Mouse (Mus musculus) midbrain, embryonic 12.5 days (tissue): Measurements from ENCODE around the gene Tacc2. TPM values are rescaled to one million over a fixed set of nuclear protein-coding genes. Genes with fewer than 3 reads are reported as not detected.
"Not testable (repeated sequence)": the region's sequence is repeated elsewhere in the genome, so short reads cannot be mapped to it uniquely, and the experiment has no call there.

Experiments
- ATAC-seq: fragments of 200-750 bp; cut with Nextera tagmentation; 2 replicates; pipeline ENCODE4 v1.8.0; 2017; ENCODE audit warnings: low read depth, moderate TSS enrichment, moderate library complexity; ENCODE audit not compliant: low FRiP score
- H3K27ac ChIP-seq: fragments of 300-500 bp; sonication (generic); replicated peaks from 2 replicates; pipeline ENCODE4 v1.5.1; 2016; ENCODE audit warnings: mild to moderate bottlenecking
- H3K27me3 ChIP-seq: fragments of 300-500 bp; sonication (generic); 2 replicates; pipeline ENCODE4 v1.6.1; 2016; ENCODE audit warnings: mild to moderate bottlenecking
- H3K36me3 ChIP-seq: fragments of 300-500 bp; sonication (generic); 2 replicates; pipeline ENCODE4 v1.6.1; 2016
- H3K4me1 ChIP-seq: fragments of 300-500 bp; sonication (generic); 2 replicates; pipeline ENCODE4 v1.6.1; 2016
- H3K4me2 ChIP-seq: fragments of 300-500 bp; sonication (generic); replicated peaks from 2 replicates; pipeline ENCODE4 v1.6.1; 2016; ENCODE audit warnings: mild to moderate bottlenecking, moderate library complexity
- H3K4me3 ChIP-seq: fragments of 300-500 bp; sonication (generic); 2 replicates; pipeline ENCODE4 v1.5.1; 2016; ENCODE audit warnings: mild to moderate bottlenecking
- H3K9ac ChIP-seq: fragments of 300-500 bp; sonication (generic); replicated peaks from 2 replicates; pipeline ENCODE4 v1.6.1; 2016; ENCODE audit warnings: mild to moderate bottlenecking, moderate library complexity
- H3K9me3 ChIP-seq: fragments of 300-500 bp; sonication (generic); 2 replicates; pipeline ENCODE4 v1.6.1; 2016; ENCODE audit warnings: mild to moderate bottlenecking
- WGBS: fragments of 180-500 bp; shearing (Covaris S2); methylation state at CpG from one replicate; pipeline ENCODE4 v1.1.7; 2016; 5-methylcytosine and 5-hydroxymethylcytosine counted together
- polyA plus RNA-seq: library from polyadenylated mRNA; unstranded; fragments of >200 nt; fragmentation: Nextera tagmentation; extraction: Ambion mirVana; gene quantifications from 2 replicates; pipeline ENCODE4 v1.2.1, GENCODE M21; 2016

The Tacc2 gene
- polyA plus RNA-seq, 1 experiment from 2014 or later = 73.6 TPM

GRCm38 (mm10) chr7:130573746-130574145 is 3.5 kb upstream of the Tacc2 start:
- Histone ChIP-seq H3K27me3 (no peaks in the 10 kb centered on the region), H3K4me2 (no peak overlapping the region), H3K4me3 (no peak overlapping the region), H3K9me3 (no peaks in the 10 kb centered on the region), H3K4me1 (peaks cover 20% of the 10 kb centered on the region; the same call in 1 of the 2 replicates), H3K27ac (no peak overlapping the region), H3K9ac (no peak overlapping the region), H3K36me3 (no peaks in the 10 kb centered on the region)
- 95% methylated on average over 10 of the region's 10 CpGs for WGBS
- ATAC-seq = no peak

- Histone ChIP-seq H3K27ac (no peak overlapping the region), H3K9me3 (no peaks in the 10 kb centered on the region), H3K4me2 (no peak overlapping the region), H3K4me3 (no peak overlapping the region), H3K4me1 (peaks cover 20% of the 10 kb centered on the region; the same call in 1 of the 2 replicates), H3K36me3 (no peaks in the 10 kb centered on the region), H3K9ac (no peak overlapping the region), H3K27me3 (no peaks in the 10 kb centered on the region)
- WGBS = 58% methylated on average over 13 of the region's 13 CpGs
- ATAC-seq = 0 out of 2 replicates have a peak, but pooled peaks have one; percentile 44
Observed at GRCm38 (mm10) chr7:130574211-130574991, 2.8 kb upstream of the Tacc2 start.

- no peak overlapping the region for H3K27ac ChIP-seq
- no peak for ATAC-seq
- no peak overlapping the region; the same call in 1 of the 2 replicates for H3K4me2 ChIP-seq
- no peak overlapping the region for H3K4me3 ChIP-seq
- 42% methylated on average over 10 of the region's 10 CpGs for WGBS
- no peaks in the 10 kb centered on the region for H3K27me3 ChIP-seq
- no peak overlapping the region for H3K9ac ChIP-seq
- peaks cover 4% of the 10 kb centered on the region; the same call in 1 of the 2 replicates for H3K9me3 ChIP-seq
- H3K36me3 ChIP-seq = no peaks in the 10 kb centered on the region
- peaks cover 11% of the 10 kb centered on the region; the same call in 1 of the 2 replicates for H3K4me1 ChIP-seq
Observed at GRCm38 (mm10) chr7:130576981-130577380, 257 bp upstream of the Tacc2 start.

- no peak for ATAC-seq
Observed at GRCm38 (mm10) chr7:130578066-130578465, 828 bp downstream of the Tacc2 start.

GRCm38 (mm10) chr7:130578607-130579006 is 1.4 kb downstream of the Tacc2 start:
- ATAC-seq = no peak
- H3K27me3 ChIP-seq = no peaks in the 10 kb centered on the region
- H3K27ac ChIP-seq = no peak overlapping the region
- WGBS = 84% methylated on average over 5 of the region's 5 CpGs
- no peak overlapping the region for H3K4me3 ChIP-seq
- peaks cover 11% of the 10 kb centered on the region; the same call in 1 of the 2 replicates for H3K4me1 ChIP-seq
- no peak overlapping the region for H3K4me2 ChIP-seq
- H3K9ac ChIP-seq = no peak overlapping the region
- peaks cover 4% of the 10 kb centered on the region; the same call in 1 of the 2 replicates for H3K9me3 ChIP-seq
- no peaks in the 10 kb centered on the region for H3K36me3 ChIP-seq

More at GRCm38 (mm10) chr7:130578066-130578465, 828 bp downstream of the Tacc2 start:
- peaks cover 11% of the 10 kb centered on the region; the same call in 1 of the 2 replicates for H3K4me1 ChIP-seq
- no peak overlapping the region for H3K4me3 ChIP-seq
- peaks cover 4% of the 10 kb centered on the region; the same call in 1 of the 2 replicates for H3K9me3 ChIP-seq
- no peak overlapping the region for H3K9ac ChIP-seq
- H3K27me3 ChIP-seq = no peaks in the 10 kb centered on the region
- WGBS = 92% methylated on average over 2 of the region's 2 CpGs
- H3K36me3 ChIP-seq = no peaks in the 10 kb centered on the region
- no peak overlapping the region for H3K4me2 ChIP-seq
- no peak overlapping the region for H3K27ac ChIP-seq

GRCm38 (mm10) chr7:130586521-130587072 is 9.4 kb downstream of the Tacc2 start:
- H3K9me3 ChIP-seq = no peaks in the 10 kb centered on the region
- no peaks in the 10 kb centered on the region for H3K36me3 ChIP-seq
- no peak overlapping the region for H3K4me2 ChIP-seq
- H3K4me3 ChIP-seq = no peak overlapping the region
- peaks cover 16% of the 10 kb centered on the region for H3K4me1 ChIP-seq
- ATAC-seq = no peak
- WGBS = 95% methylated on average over 2 of the region's 2 CpGs
- no peak overlapping the region for H3K27ac ChIP-seq
- 0 out of 2 replicates have a peak, but pooled peaks cover 4% of the 10 kb centered on the region for H3K27me3 ChIP-seq
- no peak overlapping the region for H3K9ac ChIP-seq

GRCm38 (mm10) chr7:130590081-130590828 is 13.0 kb downstream of the Tacc2 start:
- ATAC-seq = no peak
- Histone ChIP-seq H3K36me3 (no peaks in the 10 kb centered on the region), H3K4me2 (no peak overlapping the region), H3K4me3 (no peak overlapping the region), H3K9ac (no peak overlapping the region), H3K9me3 (no peaks in the 10 kb centered on the region), H3K4me1 (peaks cover 18% of the 10 kb centered on the region), H3K27ac (peak overlapping the region; percentile 21; the same call in 1 of the 2 replicates), H3K27me3 (0 out of 2 replicates have a peak, but pooled peaks cover 4% of the 10 kb centered on the region)
- WGBS = 34% methylated on average over 13 of the region's 13 CpGs

GRCm38 (mm10) chr7:130590845-130591437 is 13.7 kb downstream of the Tacc2 start:
- ATAC-seq = no peak
- no peak overlapping the region for H3K4me2 ChIP-seq
- no peak overlapping the region for H3K9ac ChIP-seq
- no peak overlapping the region for H3K4me3 ChIP-seq
- H3K36me3 ChIP-seq = no peaks in the 10 kb centered on the region
- H3K4me1 ChIP-seq = peaks cover 18% of the 10 kb centered on the region
- H3K9me3 ChIP-seq = no peaks in the 10 kb centered on the region
- 0 out of 2 replicates have a peak, but pooled peaks cover 4% of the 10 kb centered on the region for H3K27me3 ChIP-seq
- H3K27ac ChIP-seq = no peak overlapping the region
- WGBS = 47% methylated on average over 8 of the region's 8 CpGs

- H3K27ac ChIP-seq, H3K4me3 ChIP-seq, H3K9ac ChIP-seq, H3K27me3 ChIP-seq, H3K4me2 ChIP-seq, H3K36me3 ChIP-seq, ATAC-seq, H3K9me3 ChIP-seq: not testable (repeated sequence)
- WGBS = no CpG with 5 or more reads among the region's 11 CpGs
- peaks cover 29% of the 10 kb centered on the region for H3K4me1 ChIP-seq
Observed at GRCm38 (mm10) chr7:130592975-130593374, 15.7 kb downstream of the Tacc2 start.

- Histone ChIP-seq H3K4me1 (peaks cover 29% of the 10 kb centered on the region), H3K27ac (peak overlapping the region; percentile 69)
- not testable (repeated sequence) for H3K9ac ChIP-seq, H3K27me3 ChIP-seq, H3K4me3 ChIP-seq, H3K36me3 ChIP-seq, H3K9me3 ChIP-seq, H3K4me2 ChIP-seq
- WGBS = 34% methylated on average over 8 of the region's 11 CpGs
- ATAC-seq = peak; percentile 88
Observed at GRCm38 (mm10) chr7:130593375-130594239, 16.4 kb downstream of the Tacc2 start.
